Mouse (Mus musculus): ENCODE results near the gene Rars2. TPM values are rescaled to one million over a fixed set of nuclear protein-coding genes. Genes with fewer than 3 reads are reported as not detected.

The Rars2 gene
- polyA plus RNA-seq, 1 experiment from 2014 or later, result 68.8 TPM

- WGBS, result 98% methylated on average over 11 of the region's 11 CpGs
- H3K27ac ChIP-seq (ENCODE audit: low read length), result no peak overlapping the region
- H3K36me3 ChIP-seq (ENCODE audit: control insufficient read depth, insufficient read depth, low read length), result no peaks in the 10 kb centered on the region
Measured at GRCm38 (mm10) chr4:34702231-34702630, 87.5 kb downstream of the Rars2 start.

GRCm38 (mm10) chr4:34703029-34703428 is 88.3 kb downstream of the Rars2 start:
- Histone ChIP-seq H3K27me3 (ENCODE audit: control insufficient read depth, insufficient read depth, low read length) (no peaks in the 10 kb centered on the region), H3K36me3 (ENCODE audit: control insufficient read depth, insufficient read depth, low read length) (no peaks in the 10 kb centered on the region), H3K4me3 (replicated peaks; ENCODE audit: low read length) (no peak overlapping the region), H3K4me2 (ENCODE audit: low read depth, low read length) (no peak overlapping the region), H3K27ac (ENCODE audit: low read length) (no peak overlapping the region), H3K9ac (ENCODE audit: low read length) (no peak overlapping the region), H3K4me1 (ENCODE audit: control insufficient read depth, insufficient read depth, low read length) (no peaks in the 10 kb centered on the region), H3K9me3 (replicated peaks; ENCODE audit: control insufficient read depth, low read length) (no peaks in the 10 kb centered on the region)
- no peak for ATAC-seq (ENCODE audit: insufficient read depth, low FRiP score)
- 61% methylated on average over 4 of the region's 4 CpGs for WGBS

More at GRCm38 (mm10) chr4:34702231-34702630, 87.5 kb downstream of the Rars2 start:
- Histone ChIP-seq H3K9me3 (replicated peaks; ENCODE audit: control insufficient read depth, low read length) (no peaks in the 10 kb centered on the region), H3K27me3 (ENCODE audit: control insufficient read depth, insufficient read depth, low read length) (no peaks in the 10 kb centered on the region), H3K4me2 (ENCODE audit: low read depth, low read length) (no peak overlapping the region), H3K4me1 (ENCODE audit: control insufficient read depth, insufficient read depth, low read length) (no peaks in the 10 kb centered on the region), H3K9ac (ENCODE audit: low read length) (no peak overlapping the region), H3K4me3 (replicated peaks; ENCODE audit: low read length) (no peak overlapping the region)
- ATAC-seq (ENCODE audit: insufficient read depth, low FRiP score), result no peak

GRCm38 (mm10) chr4:34707248-34707647 is 92.5 kb downstream of the Rars2 start:
- ATAC-seq (ENCODE audit: insufficient read depth, low FRiP score), result no peak
- H3K4me1 ChIP-seq (ENCODE audit: control insufficient read depth, insufficient read depth, low read length), result no peaks in the 10 kb centered on the region
- no peaks in the 10 kb centered on the region for H3K36me3 ChIP-seq (ENCODE audit: control insufficient read depth, insufficient read depth, low read length)
- H3K9me3 ChIP-seq (replicated peaks; ENCODE audit: control insufficient read depth, low read length), result no peaks in the 10 kb centered on the region
- H3K4me2 ChIP-seq (ENCODE audit: low read depth, low read length), result no peak overlapping the region
- H3K4me3 ChIP-seq (replicated peaks; ENCODE audit: low read length), result no peak overlapping the region
- no peaks in the 10 kb centered on the region for H3K27me3 ChIP-seq (ENCODE audit: control insufficient read depth, insufficient read depth, low read length)
- WGBS, result 57% methylated on average over 3 of the region's 3 CpGs
- no peak overlapping the region for H3K27ac ChIP-seq (ENCODE audit: low read length)
- no peak overlapping the region for H3K9ac ChIP-seq (ENCODE audit: low read length)

- Histone ChIP-seq H3K9me3 (replicated peaks; ENCODE audit: control insufficient read depth, low read length) (no peaks in the 10 kb centered on the region), H3K4me2 (ENCODE audit: low read depth, low read length) (no peak overlapping the region), H3K27ac (ENCODE audit: low read length) (no peak overlapping the region), H3K4me3 (replicated peaks; ENCODE audit: low read length) (no peak overlapping the region), H3K36me3 (ENCODE audit: control insufficient read depth, insufficient read depth, low read length) (no peaks in the 10 kb centered on the region), H3K4me1 (ENCODE audit: control insufficient read depth, insufficient read depth, low read length) (no peaks in the 10 kb centered on the region), H3K27me3 (ENCODE audit: control insufficient read depth, insufficient read depth, low read length) (no peaks in the 10 kb centered on the region), H3K9ac (ENCODE audit: low read length) (no peak overlapping the region)
- no peak for ATAC-seq (ENCODE audit: insufficient read depth, low FRiP score)
- 66% methylated on average over 3 of the region's 3 CpGs for WGBS
Measured at GRCm38 (mm10) chr4:34708127-34708526, 93.4 kb downstream of the Rars2 start.

Other genes starting within 250 kb of the Rars2 start
- gene Akirin2, start 64.0 kb upstream of the Rars2 start, polyA plus RNA-seq (2015; fragmentation: Nextera tagmentation; extraction: Ambion mirVana), result 12.2 and 14.7 TPM in 2 replicates
- gene Orc3, start within 50 bp of the Rars2 start, polyA plus RNA-seq (2015; fragmentation: Nextera tagmentation; extraction: Ambion mirVana), result 72.2 and 77.5 TPM in 2 replicates
- 67.3 and 84.3 TPM in 2 replicates for gene Slc35a1, start 72.5 kb downstream of the Rars2 start, polyA plus RNA-seq (2015; fragmentation: Nextera tagmentation; extraction: Ambion mirVana)
- 0.25 and 0.64 TPM in 2 replicates for gene Cfap206, start 115.2 kb downstream of the Rars2 start, polyA plus RNA-seq (2015; fragmentation: Nextera tagmentation; extraction: Ambion mirVana)
- gene Gm136, start 141.3 kb downstream of the Rars2 start, polyA plus RNA-seq (2015; fragmentation: Nextera tagmentation; extraction: Ambion mirVana), result not detected in 2 replicates
- 37.3 and 43.4 TPM in 2 replicates for gene Smim8, start 163.5 kb downstream of the Rars2 start, polyA plus RNA-seq (2015; fragmentation: Nextera tagmentation; extraction: Ambion mirVana)

All from stomach, embryonic 16.5 days (tissue).